Mouse (Mus musculus) frontal cortex, postnatal 25 days (tissue): ENCODE measurements at regions not wholly inside any gene's neighbourhood (a gene's known extent, or its start where the extent isn't known, plus 50 kb on each side); places are given as distances from the start of the nearest gene placed in this dataset.

Source experiments
- DNase-seq, 2 experiments: peaks; one replicate each; pipeline ENCODE4 v3.0.0; 2022; ENCODE audit warnings: low spot score in 2 of 2

- DNase-seq, result no peak
These were observed 230.3 kb downstream of the Parp8 start for GRCm38 (mm10) chr13:116795041-116795440.

DNA sequence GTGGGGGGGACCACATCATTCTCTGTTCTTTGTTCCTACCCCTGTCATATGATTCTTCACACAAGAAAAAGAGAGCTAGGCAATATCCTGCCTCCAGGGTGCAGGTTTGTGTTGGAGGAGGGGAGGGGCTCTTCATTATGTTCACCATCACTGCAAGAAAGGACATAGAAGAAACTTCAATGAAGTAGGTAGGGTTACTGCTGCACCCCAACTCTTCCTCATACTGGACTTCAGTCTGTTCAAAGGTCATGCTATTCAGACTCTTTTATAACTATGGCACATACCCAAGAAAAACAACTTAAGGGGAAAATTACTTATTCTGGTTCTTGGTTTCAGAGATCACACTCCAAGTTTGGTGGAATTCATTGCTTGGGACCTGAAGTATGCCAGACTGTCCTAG is 243.7 kb downstream of the Parp8 start:
- no peak for DNase-seq

DNA sequence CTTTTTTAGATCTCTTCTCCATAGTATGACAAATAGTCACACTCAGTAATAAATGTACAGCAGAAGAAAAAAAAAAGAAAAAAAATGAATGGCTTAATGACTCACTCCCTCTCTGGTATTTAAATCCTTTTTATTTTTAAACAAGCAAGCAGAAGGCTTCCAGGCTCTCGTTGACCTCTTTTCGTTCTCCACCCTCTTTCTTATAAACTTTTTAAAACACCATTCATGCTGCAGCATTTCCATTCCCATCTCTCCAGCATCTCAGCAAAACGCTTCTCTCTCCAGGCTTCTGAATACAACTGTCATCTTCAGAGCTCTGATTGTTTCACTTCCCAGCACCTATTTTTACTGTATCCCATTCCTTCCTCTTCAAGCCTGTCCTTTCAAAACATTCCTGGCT is 259.8 kb downstream of the Parp8 start:
- DNase-seq, result no peak

DNA sequence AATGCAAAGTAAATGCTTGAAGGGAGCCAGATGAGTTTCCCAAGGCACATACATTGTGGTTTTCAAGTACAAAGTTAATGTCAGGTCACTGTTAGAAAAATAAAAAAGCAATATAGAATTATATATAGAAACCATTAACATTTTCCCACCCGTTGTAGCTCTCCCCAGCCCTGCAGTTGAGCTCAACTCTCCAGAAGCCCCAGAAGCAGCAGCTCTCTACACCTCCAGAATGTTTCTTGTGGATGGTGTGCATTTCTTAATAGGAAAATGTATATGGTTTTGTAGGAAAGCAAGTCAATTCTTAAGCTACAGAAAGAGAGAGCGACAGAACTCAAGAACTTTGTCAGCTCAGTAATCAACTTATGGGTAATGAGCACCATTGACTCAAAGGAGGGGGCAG is 265.4 kb downstream of the Parp8 start:
- no peak for DNase-seq

- no peak for DNase-seq
These were observed 284.5 kb downstream of the Parp8 start for GRCm38 (mm10) chr13:116740825-116741224.

DNA sequence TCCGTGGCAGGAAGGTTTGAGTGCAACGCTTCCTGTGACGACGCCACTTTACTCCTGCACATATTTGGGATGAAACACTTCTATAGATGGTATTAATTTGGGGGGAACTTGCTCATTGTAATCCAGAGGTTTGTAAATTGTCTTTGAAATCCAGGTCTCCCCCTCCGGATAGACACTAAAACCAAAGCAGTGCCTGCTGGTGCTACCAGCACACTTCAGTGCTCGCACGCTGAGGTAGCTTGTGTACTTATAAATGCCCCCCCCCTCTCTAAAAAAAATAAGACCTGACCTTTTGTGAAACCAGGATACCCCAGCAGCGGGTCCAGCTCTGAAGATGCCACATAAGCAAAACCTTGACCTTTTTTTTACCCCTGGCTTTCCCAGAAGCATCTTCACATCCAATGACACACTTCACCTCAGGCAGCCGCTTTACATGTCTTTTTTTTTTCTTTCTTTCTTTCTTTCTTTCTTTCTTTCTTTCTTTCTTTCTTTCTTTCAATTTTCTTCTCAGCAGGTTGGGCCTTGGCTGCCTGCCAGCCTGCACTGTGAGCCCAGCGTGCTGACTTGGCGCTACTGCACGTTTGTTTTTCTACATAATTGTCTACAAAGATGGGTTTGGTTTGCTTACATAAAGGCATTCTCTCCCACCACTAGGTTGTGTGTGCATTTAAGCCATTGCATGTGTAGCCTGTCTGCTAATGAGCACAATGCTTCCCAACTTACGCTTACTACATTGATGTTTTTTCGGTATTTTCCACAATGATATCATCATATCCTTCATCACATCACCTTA is 301.8 kb downstream of the Parp8 start:
- no peak for DNase-seq

- DNase-seq, result peak in 1 of 2 experiments; percentile 33
These were observed 310.5 kb downstream of the Parp8 start for GRCm38 (mm10) chr13:116714809-116715208.

DNA sequence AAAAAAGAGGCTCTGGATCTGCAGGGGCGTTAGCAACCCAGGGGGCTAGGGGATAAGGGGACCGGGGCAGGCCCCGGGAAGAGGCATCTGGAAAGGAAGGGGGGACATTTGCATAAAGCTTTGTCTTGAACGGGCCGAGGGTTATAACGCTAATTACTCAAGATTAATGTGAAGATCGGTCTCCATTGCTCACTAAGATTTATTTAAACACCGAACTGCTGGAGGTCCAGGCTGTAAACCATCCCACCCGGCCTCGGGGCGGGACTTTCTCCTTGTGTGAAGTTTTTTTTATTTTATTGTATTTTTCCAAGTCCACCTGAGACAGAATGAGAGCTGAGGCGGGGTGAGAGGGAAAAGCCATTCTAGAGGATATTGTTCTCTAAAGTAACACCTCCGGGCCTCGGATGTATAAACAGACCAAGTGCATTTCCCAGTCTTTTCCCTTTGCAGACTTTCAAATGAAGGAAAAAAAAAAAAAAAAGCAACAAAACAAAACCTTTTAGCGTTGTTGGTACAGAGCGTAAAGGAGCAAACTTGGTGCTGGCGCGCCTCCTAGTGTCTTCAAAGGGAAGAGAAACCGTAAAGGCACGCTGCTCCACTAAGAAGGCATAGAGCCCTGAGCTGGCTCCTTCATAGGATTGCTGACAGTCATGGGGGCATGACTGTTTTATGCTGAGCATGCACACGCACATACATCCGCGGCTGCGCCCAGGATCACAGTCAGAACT is 313.3 kb downstream of the Parp8 start:
- peak; percentile 49 to 54 for DNase-seq

DNA sequence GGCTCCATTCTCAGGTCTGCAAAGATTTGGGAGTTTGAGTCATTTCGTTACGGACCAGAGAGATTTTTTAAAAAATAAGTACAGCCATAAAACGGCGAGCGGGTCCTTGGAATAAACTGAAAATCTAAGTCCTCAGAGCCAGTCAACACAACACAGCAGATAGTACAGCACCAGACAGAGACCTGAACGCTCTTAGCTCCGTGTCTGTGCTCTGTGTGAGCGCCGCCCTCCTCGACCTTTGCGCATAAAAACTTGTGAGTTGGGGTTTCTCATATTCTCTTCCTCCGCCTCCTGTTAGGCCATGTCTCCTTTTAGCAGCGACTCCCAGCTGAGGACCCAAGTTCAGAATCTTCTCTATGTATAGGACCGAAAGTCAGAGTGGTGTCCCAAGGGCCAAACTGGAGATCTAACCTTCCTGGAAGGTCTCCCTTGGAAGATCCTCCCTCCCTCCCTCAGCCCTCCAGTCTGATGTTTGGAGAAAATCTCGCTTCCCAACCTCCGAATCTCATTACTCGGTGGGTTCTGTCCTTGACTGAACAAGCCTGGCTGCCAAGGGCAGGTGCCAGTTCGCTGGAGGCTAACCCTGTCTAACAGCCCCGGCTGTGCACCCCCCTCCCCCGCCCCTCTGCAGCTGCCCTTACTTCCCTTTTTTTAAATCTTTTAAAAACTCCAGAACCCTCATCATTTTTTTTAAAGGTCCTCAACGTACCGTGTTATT is 314.0 kb downstream of the Parp8 start:
- no peak for DNase-seq

- no peak for DNase-seq
These were observed 315.7 kb downstream of the Parp8 start for GRCm38 (mm10) chr13:116709671-116710070.

- no peak for DNase-seq
These were observed 316.5 kb downstream of the Parp8 start for GRCm38 (mm10) chr13:116708846-116709245.

GRCm38 (mm10) chr13:116708456-116708780 is 316.9 kb downstream of the Parp8 start:
- DNase-seq, result no peak

- DNase-seq, result no peak
These were observed 317.5 kb downstream of the Parp8 start for GRCm38 (mm10) chr13:116707621-116708455.

- DNase-seq, result no peak
These were observed 318.7 kb downstream of the Parp8 start for GRCm38 (mm10) chr13:116706401-116707330.

GRCm38 (mm10) chr13:116705611-116706386 is 319.5 kb downstream of the Parp8 start:
- no peak for DNase-seq

GRCm38 (mm10) chr13:116688714-116689113 is 336.6 kb downstream of the Parp8 start:
- no peak for DNase-seq
